18 mouse cellular contexts compared by ENCODE assay signal in genomic region chr4:148507585-148507984, GRCm38 (mm10). TPM values are rescaled to one million over a fixed set of nuclear protein-coding genes. Genes with fewer than 3 reads are reported as not detected.
DNase-seq lines count a peak whose midpoint lies in the region; ATAC-seq and TF ChIP-seq lines count a peak whose summit lies in the region.
"Had no signal": no experiment of that assay in that cellular context is flagged by ENCODE, and none has a peak within 500 bp of the region (broad histone marks: within the 10 kb centered on the region; RNA-seq: fewer than 3 reads in every experiment).

No protein-coding gene starts in this region.

- no peak for ATAC-seq in embryonic facial prominence, embryonic 15.5 days (ENCODE audit: insufficient number of reproducible peaks, low FRiP score, low TSS enrichment, low read depth)
- ATAC-seq in limb, embryonic 14.5 days (ENCODE audit: low FRiP score, low read depth) = no peak; the same call in 1 of the 2 replicates
- ATAC-seq: forebrain, embryonic 13.5 days; midbrain, embryonic 15.5 days had no signal

- H3K27ac ChIP-seq in gastrocnemius, adult 2 months = peak overlapping the region; percentile 83
- 0 out of 2 replicates have a peak overlapping the region, but pooled peaks have one; percentile 44 for H3K27ac ChIP-seq in embryonic facial prominence, embryonic 15.5 days (replicated peaks)
- no peak overlapping the region for H3K27ac ChIP-seq in limb, embryonic 14.5 days (replicated peaks; ENCODE audit: low read depth, low read length)
- no peak overlapping the region for H3K27ac ChIP-seq in midbrain, embryonic 10.5 days (replicated peaks)
- H3K27ac ChIP-seq: forebrain, embryonic 13.5 days; hindbrain, embryonic 13.5 days; kidney, embryonic 15.5 days; limb, embryonic 15.5 days; midbrain, embryonic 15.5 days had no signal

- no peak overlapping the region for H3K9ac ChIP-seq in embryonic facial prominence, embryonic 15.5 days
- H3K9ac ChIP-seq in limb, embryonic 14.5 days (ENCODE audit: low read depth, low read length, severe bottlenecking) = no peak overlapping the region
- H3K9ac ChIP-seq: forebrain, embryonic 13.5 days; hindbrain, embryonic 13.5 days; kidney, embryonic 15.5 days; limb, embryonic 15.5 days; midbrain, embryonic 15.5 days had no signal

- TF ChIP-seq POLR2A in limb, embryonic 14.5 days (IDR thresholded peaks at IDR 0.05; ENCODE audit: borderline replicate concordance, extremely low read depth, insufficient read depth, insufficient read length) = no peak

- H3K4me1 ChIP-seq in embryonic facial prominence, embryonic 15.5 days = peaks cover 17% of the 10 kb centered on the region
- H3K4me1 ChIP-seq in limb, embryonic 14.5 days (ENCODE audit: control insufficient read depth, insufficient read depth, low read length) = 0 out of 2 replicates have a peak, but pooled peaks cover 6% of the 10 kb centered on the region
- 0 out of 2 replicates have a peak, but pooled peaks cover 6% of the 10 kb centered on the region for H3K4me1 ChIP-seq in midbrain, embryonic 10.5 days
- H3K4me1 ChIP-seq: midbrain, embryonic 15.5 days had no signal

- peaks cover 49% of the 10 kb centered on the region for H3K36me3 ChIP-seq in embryonic facial prominence, embryonic 15.5 days
- peaks cover 40% of the 10 kb centered on the region for H3K36me3 ChIP-seq in limb, embryonic 14.5 days (ENCODE audit: control insufficient read depth, insufficient read depth, low read length)
- H3K36me3 ChIP-seq in midbrain, embryonic 10.5 days = peaks cover 86% of the 10 kb centered on the region

- no peaks in the 10 kb centered on the region for H3K9me3 ChIP-seq in embryonic facial prominence, embryonic 15.5 days (replicated peaks)
- no peaks in the 10 kb centered on the region for H3K9me3 ChIP-seq in limb, embryonic 14.5 days (ENCODE audit: control insufficient read depth, low read length)
- H3K9me3 ChIP-seq in midbrain, embryonic 10.5 days (replicated peaks) = no peaks in the 10 kb centered on the region
- H3K9me3 ChIP-seq: forebrain, embryonic 13.5 days; hindbrain, embryonic 13.5 days; kidney, embryonic 15.5 days; limb, embryonic 15.5 days; midbrain, embryonic 15.5 days had no signal

- H3K27me3 ChIP-seq in embryonic facial prominence, embryonic 15.5 days = no peaks in the 10 kb centered on the region
- no peaks in the 10 kb centered on the region for H3K27me3 ChIP-seq in limb, embryonic 14.5 days (ENCODE audit: control insufficient read depth, insufficient read depth, low read length)
- H3K27me3 ChIP-seq in midbrain, embryonic 10.5 days (ENCODE audit: low read depth, poor library complexity, severe bottlenecking) = no peaks in the 10 kb centered on the region
- H3K27me3 ChIP-seq: forebrain, embryonic 13.5 days; hindbrain, embryonic 13.5 days; kidney, embryonic 15.5 days; limb, embryonic 15.5 days; midbrain, embryonic 15.5 days had no signal

- intact Hi-C loops in gastrocnemius, adult 2 months (cut with DNase I) = no loop called here

- DNase-seq in gastrocnemius, adult 2 months = peak; percentile 79
- DNase-seq in gastrocnemius, postnatal 10 days = no peak
- DNase-seq in 3134 (ENCODE audit: extremely low read depth, insufficient read length, low spot score) = peak; percentile 52
- peak; percentile 40 for DNase-seq in limb, embryonic 14.5 days (ENCODE audit: low spot score)
- no peak for DNase-seq in ovary, postnatal 14 days (ENCODE audit: low spot score)
- no peak for DNase-seq in midbrain, embryonic 10.5 days (ENCODE audit: low spot score)
- DNase-seq: adrenal gland, adult 2 months; cerebellum, adult 11-12 months; cerebellum, postnatal 36 days; right cerebral cortex, postnatal 25 days; thymus, postnatal 14 days had no signal

- 62% methylated on average over 5 of the region's 5 CpGs for WGBS in embryonic facial prominence, embryonic 15.5 days
- WGBS in limb, embryonic 14.5 days = 47% methylated on average over 5 of the region's 5 CpGs
- 86% methylated on average over 5 of the region's 5 CpGs for WGBS in midbrain, embryonic 10.5 days

- TF ChIP-seq CTCF in gastrocnemius, adult 2 months (IDR thresholded peaks at IDR 0.05) = no peak

- no peak overlapping the region for H3K4me3 ChIP-seq in gastrocnemius, adult 2 months
- no peak overlapping the region for H3K4me3 ChIP-seq in embryonic facial prominence, embryonic 15.5 days (replicated peaks)
- no peak overlapping the region for H3K4me3 ChIP-seq in limb, embryonic 14.5 days (replicated peaks; ENCODE audit: low read length)
- H3K4me3 ChIP-seq in midbrain, embryonic 10.5 days = no peak overlapping the region
- H3K4me3 ChIP-seq: forebrain, embryonic 13.5 days; hindbrain, embryonic 13.5 days; kidney, embryonic 15.5 days; limb, embryonic 15.5 days; midbrain, embryonic 15.5 days had no signal

- H3K4me2 ChIP-seq in embryonic facial prominence, embryonic 15.5 days (replicated peaks) = no peak overlapping the region
- H3K4me2 ChIP-seq in limb, embryonic 14.5 days (replicated peaks; ENCODE audit: low read depth, low read length, severe bottlenecking) = no peak overlapping the region
- H3K4me2 ChIP-seq: forebrain, embryonic 13.5 days; hindbrain, embryonic 13.5 days; kidney, embryonic 15.5 days; limb, embryonic 15.5 days; midbrain, embryonic 15.5 days had no signal

RNA-seq across cellular contexts. Expression of gene Angptl7, which starts 7.3 kb away (rescaled TPM):
- total RNA-seq in gastrocnemius, adult 2 months (2021) = 10 to 100 TPM; 27.8 to 52.8 TPM
- total RNA-seq in gastrocnemius, postnatal 10 days (2021) = 10 to 100 TPM in 1 of 2 experiments, 1 to 10 TPM in 1; 3.8 to 24.4 TPM
- polyA plus RNA-seq in embryonic facial prominence, embryonic 15.5 days (2015; fragmentation: Nextera tagmentation; extraction: Ambion mirVana) = 4.8 and 7.7 TPM in 2 replicates
- polyA plus RNA-seq in limb, embryonic 14.5 days (2012; rRNA removed) = 1.4 and 2.2 TPM in 2 replicates
- 1.6 and 1.9 TPM in 2 replicates for polyA plus RNA-seq in limb, embryonic 14.5 days (2014; fragmentation: Nextera tagmentation; extraction: Ambion mirVana)
- 0.16 and 0.21 TPM in 2 replicates for polyA plus RNA-seq in midbrain, embryonic 10.5 days (2016; fragmentation: Nextera tagmentation; extraction: Ambion mirVana)
- total RNA-seq: megakaryocyte progenitor cell, adult 5-6 weeks had no signal

RNA-seq across cellular contexts. Expression of gene Exosc10, which starts 50.6 kb away (rescaled TPM):
- total RNA-seq in gastrocnemius, adult 2 months (2021) = 10 to 100 TPM; 21.0 to 21.6 TPM
- 10 to 100 TPM; 27.0 to 32.7 TPM for total RNA-seq in gastrocnemius, postnatal 10 days (2021)
- 82.7 and 87.6 TPM in 2 replicates for polyA plus RNA-seq in embryonic facial prominence, embryonic 15.5 days (2015; fragmentation: Nextera tagmentation; extraction: Ambion mirVana)
- polyA plus RNA-seq in limb, embryonic 14.5 days (2012; rRNA removed) = 70.2 and 74.5 TPM in 2 replicates
- 92.8 and 93.0 TPM in 2 replicates for polyA plus RNA-seq in limb, embryonic 14.5 days (2014; fragmentation: Nextera tagmentation; extraction: Ambion mirVana)
- 96.2 and 98.8 TPM in 2 replicates for polyA plus RNA-seq in midbrain, embryonic 10.5 days (2016; fragmentation: Nextera tagmentation; extraction: Ambion mirVana)

RNA-seq across cellular contexts. Expression of gene Mtor, which starts 59.2 kb away (rescaled TPM):
- 10 to 100 TPM; 36.3 to 37.1 TPM for total RNA-seq in gastrocnemius, adult 2 months (2021)
- total RNA-seq in gastrocnemius, postnatal 10 days (2021) = 10 to 100 TPM; 26.3 to 30.6 TPM
- polyA plus RNA-seq in embryonic facial prominence, embryonic 15.5 days (2015; fragmentation: Nextera tagmentation; extraction: Ambion mirVana) = 14.7 and 14.9 TPM in 2 replicates
- polyA plus RNA-seq in limb, embryonic 14.5 days (2012; rRNA removed) = 18.0 and 20.3 TPM in 2 replicates
- polyA plus RNA-seq in limb, embryonic 14.5 days (2014; fragmentation: Nextera tagmentation; extraction: Ambion mirVana) = 18.5 and 21.6 TPM in 2 replicates
- 20.8 and 25.6 TPM in 2 replicates for polyA plus RNA-seq in midbrain, embryonic 10.5 days (2016; fragmentation: Nextera tagmentation; extraction: Ambion mirVana)

Comparison
In these comparisons a context has a peak if more than half of its experiments do, and no peak if none do; other contexts are left out.
1. DNase-seq: peak in gastrocnemius, adult 2 months (single experiment), 3134 (single experiment) and limb, embryonic 14.5 days (single experiment); none in gastrocnemius, postnatal 10 days (single experiment), ovary, postnatal 14 days (single experiment) and midbrain, embryonic 10.5 days (single experiment).
2. H3K27ac ChIP-seq: peak in gastrocnemius, adult 2 months (single experiment) and embryonic facial prominence, embryonic 15.5 days (single experiment); none in limb, embryonic 14.5 days (single experiment) and midbrain, embryonic 10.5 days (single experiment).